Mouse (Mus musculus) retina, embryonic 14.5 days (tissue): Measurements from ENCODE around the gene Paqr6.
"Not testable (repeated sequence)": the region's sequence is repeated elsewhere in the genome, so short reads cannot be mapped to it uniquely, and the experiment has no call there.

Source experiments
- DNase-seq: peaks from one replicate; pipeline ENCODE4 v3.0.0-alpha.2; 2015; ENCODE audit warnings: low spot score

Gene Paqr6

GRCm38 (mm10) chr3:88366830-88367428 is 2.5 kb downstream of the Paqr6 start:
- peak; percentile 41 for DNase-seq

- not testable (repeated sequence) for DNase-seq
Measured at GRCm38 (mm10) chr3:88367517-88367916, 3.1 kb downstream of the Paqr6 start.

- DNase-seq: not testable (repeated sequence)
Measured at GRCm38 (mm10) chr3:88368511-88368910, 4.1 kb downstream of the Paqr6 start.

- DNase-seq: not testable (repeated sequence)
Measured at GRCm38 (mm10) chr3:88372643-88373042, 8.3 kb downstream of the Paqr6 start, which contains the start of gene Bglap3. Bglap3 (minus strand) TSS chr3:88372743.

GRCm38 (mm10) chr3:88375750-88376626 is 11.6 kb downstream of the Paqr6 start:
- peak; percentile 66 for DNase-seq

GRCm38 (mm10) chr3:88376644-88377043 is 12.3 kb downstream of the Paqr6 start:
- not testable (repeated sequence) for DNase-seq

- DNase-seq: not testable (repeated sequence)
Measured at GRCm38 (mm10) chr3:88378599-88378998, 14.2 kb downstream of the Paqr6 start, which contains the start of gene Bglap2. Bglap2 (minus strand) TSS chr3:88378699.

- DNase-seq: peak; percentile 69
Measured at GRCm38 (mm10) chr3:88381389-88382315, 17.3 kb downstream of the Paqr6 start.

- not testable (repeated sequence) for DNase-seq
Measured at GRCm38 (mm10) chr3:88382383-88382782, 18.0 kb downstream of the Paqr6 start.

- no peak for DNase-seq
Measured at GRCm38 (mm10) chr3:88384364-88384763, 20.0 kb downstream of the Paqr6 start, which contains the start of gene Bglap. Bglap (minus strand) TSS chr3:88384464.

GRCm38 (mm10) chr3:88393776-88394375 is 29.5 kb downstream of the Paqr6 start:
- no peak for DNase-seq

GRCm38 (mm10) chr3:88395288-88395687 is 30.9 kb downstream of the Paqr6 start:
- DNase-seq: no peak

GRCm38 (mm10) chr3:88395742-88396141 is 31.4 kb downstream of the Paqr6 start:
- no peak for DNase-seq

GRCm38 (mm10) chr3:88398666-88399065 is 34.3 kb downstream of the Paqr6 start:
- DNase-seq: peak; percentile 35

GRCm38 (mm10) chr3:88403522-88404230 is 39.3 kb downstream of the Paqr6 start:
- no peak for DNase-seq

GRCm38 (mm10) chr3:88407090-88407489 is 42.7 kb downstream of the Paqr6 start:
- peak; percentile 93 for DNase-seq

- no peak for DNase-seq
Measured at GRCm38 (mm10) chr3:88407529-88407928, 43.1 kb downstream of the Paqr6 start.

GRCm38 (mm10) chr3:88408953-88409352 is 44.6 kb downstream of the Paqr6 start:
- DNase-seq: no peak

- peak; percentile 89 for DNase-seq
Measured at GRCm38 (mm10) chr3:88409741-88410644, 45.6 kb downstream of the Paqr6 start, which contains the start of gene Pmf1. Pmf1 (minus strand) TSS chr3:88410331.

GRCm38 (mm10) chr3:88410645-88411031 is 46.3 kb downstream of the Paqr6 start:
- no peak for DNase-seq
